Mouse (Mus musculus): ENCODE data around the gene Bglap2. TPM values are rescaled to one million over a fixed set of nuclear protein-coding genes. Genes with fewer than 3 reads are reported as not detected.
"Not testable (repeated sequence)": the region's sequence is repeated elsewhere in the genome, so short reads cannot be mapped to it uniquely, and the experiment has no call there.

Gene Bglap2
- total RNA-seq, 2 experiments from 2014 or later: not detected

DNA sequence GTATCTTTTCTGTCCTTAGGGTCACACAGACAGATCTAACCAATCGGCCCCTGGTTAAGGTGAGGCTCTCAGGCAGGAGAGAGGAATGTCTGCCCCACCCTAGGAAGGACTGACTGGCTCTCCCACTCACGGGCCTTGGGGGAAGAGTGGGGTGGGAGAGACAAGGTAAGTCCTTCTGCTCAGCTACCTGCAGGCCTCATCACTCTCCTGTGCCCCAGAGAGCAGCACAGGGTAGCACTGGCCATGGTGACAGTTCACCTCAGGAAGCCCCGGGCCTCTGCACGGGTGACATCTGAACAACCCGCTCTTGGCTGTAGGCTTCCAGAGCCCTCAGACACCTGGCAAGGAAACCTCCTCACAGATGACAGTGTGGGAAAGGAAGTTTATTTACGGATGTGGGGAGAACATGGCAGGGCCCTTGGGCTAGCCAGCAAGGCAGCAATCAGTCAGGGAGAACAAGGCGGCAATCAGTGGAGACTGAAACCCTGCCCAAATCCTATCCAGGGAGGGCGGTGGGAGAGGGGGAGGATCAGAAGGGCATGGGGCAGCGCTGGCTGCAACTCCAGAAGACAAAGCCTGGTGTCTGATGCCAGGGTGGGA is 15.4 kb upstream of the Bglap2 start:
- DNase-seq: no peak

DNA sequence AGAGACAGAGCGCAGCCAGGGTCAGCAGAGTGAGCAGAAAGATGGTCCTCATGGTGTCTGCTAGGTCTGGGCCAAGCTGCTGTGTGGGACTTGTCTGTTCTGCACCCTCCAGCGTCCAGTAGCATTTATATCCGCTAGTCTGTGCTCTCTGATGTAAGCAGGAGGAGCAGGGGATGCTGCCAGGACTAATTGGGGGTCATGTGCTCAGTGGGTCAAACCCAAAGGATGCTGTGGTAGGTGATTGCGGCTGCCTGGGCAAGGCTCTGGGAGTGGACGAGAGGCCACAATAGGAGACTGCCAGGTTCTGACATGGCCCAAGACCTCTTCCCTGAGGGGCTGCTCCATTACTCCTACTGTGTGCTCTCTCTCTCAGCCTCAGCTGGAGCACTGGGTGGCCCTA is 5.9 kb upstream of the Bglap2 start, which contains the start of gene Bglap:
Gene Bglap (minus strand): TSS at position 101 of the 400 bp plus-strand sequence.
- no peak for DNase-seq

DNA sequence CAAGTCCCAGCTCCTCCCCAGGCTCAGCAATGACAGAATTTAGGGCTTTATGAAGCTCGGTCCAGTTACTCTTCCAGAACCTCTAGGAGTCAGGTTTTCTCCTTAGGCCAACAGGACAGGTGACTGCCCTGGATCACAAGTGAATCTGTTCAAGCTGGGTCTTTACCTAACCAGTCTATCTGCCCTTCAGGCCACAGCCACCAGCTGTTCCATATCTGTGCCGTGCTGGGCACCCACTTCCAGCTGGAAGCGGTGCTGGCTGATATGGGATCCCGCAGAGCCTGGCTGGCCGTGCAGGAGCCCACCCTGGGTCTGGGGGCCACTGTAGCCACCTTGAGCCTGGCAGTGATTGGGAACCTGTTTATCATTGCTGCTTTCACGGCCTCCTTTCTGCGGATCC is 3.9 kb upstream of the Bglap2 start:
- not testable (repeated sequence) for DNase-seq

GRCm38 (mm10) chr3:88381389-88382315 is 3.2 kb upstream of the Bglap2 start:
- DNase-seq: not testable (repeated sequence)

DNA sequence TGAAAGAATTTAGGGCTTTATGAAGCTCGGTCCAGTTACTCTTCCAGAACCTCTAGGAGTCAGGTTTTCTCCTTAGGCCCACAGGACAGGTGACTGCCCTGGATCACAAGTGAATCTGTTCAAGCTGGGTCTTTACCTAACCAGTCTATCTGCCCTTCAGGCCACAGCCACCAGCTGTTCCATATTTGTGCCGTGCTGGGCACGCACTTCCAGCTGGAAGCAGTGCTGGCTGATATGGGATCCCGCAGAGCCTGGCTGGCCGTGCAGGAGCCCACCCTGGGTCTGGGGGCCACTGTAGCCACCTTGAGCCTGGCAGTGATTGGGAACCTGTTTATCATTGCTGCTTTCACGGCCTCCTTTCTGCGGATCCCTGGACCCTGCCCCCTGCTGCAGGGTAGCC is 1.9 kb downstream of the Bglap2 start:
- DNase-seq: not testable (repeated sequence)

GRCm38 (mm10) chr3:88375750-88376626 is 2.5 kb downstream of the Bglap2 start:
- not testable (repeated sequence) for DNase-seq

- not testable (repeated sequence) for DNase-seq
Observed at GRCm38 (mm10) chr3:88372643-88373042, 5.9 kb downstream of the Bglap2 start, which contains the start of gene Bglap3. TSS of gene Bglap3 (minus strand) at chr3:88372743.

DNA sequence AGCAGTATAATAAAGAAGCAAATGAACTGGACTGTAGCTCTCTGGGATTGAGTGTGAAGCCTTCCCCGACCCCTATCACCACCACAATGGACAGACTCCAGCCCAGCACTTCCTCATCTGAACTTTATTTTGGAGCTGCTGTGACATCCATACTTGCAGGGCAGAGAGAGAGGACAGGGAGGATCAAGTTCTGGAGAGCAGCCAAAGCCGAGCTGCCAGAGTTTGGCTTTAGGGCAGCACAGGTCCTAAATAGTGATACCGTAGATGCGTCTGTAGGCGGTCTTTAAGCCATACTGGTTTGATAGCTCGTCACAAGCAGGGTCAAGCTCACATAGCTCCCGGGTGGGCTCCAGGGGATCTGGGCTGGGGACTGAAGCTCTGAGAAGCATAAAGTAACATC is 10.0 kb downstream of the Bglap2 start:
- DNase-seq: not testable (repeated sequence)

- DNase-seq: not testable (repeated sequence)
Observed at GRCm38 (mm10) chr3:88367517-88367916, 11.0 kb downstream of the Bglap2 start.

DNA sequence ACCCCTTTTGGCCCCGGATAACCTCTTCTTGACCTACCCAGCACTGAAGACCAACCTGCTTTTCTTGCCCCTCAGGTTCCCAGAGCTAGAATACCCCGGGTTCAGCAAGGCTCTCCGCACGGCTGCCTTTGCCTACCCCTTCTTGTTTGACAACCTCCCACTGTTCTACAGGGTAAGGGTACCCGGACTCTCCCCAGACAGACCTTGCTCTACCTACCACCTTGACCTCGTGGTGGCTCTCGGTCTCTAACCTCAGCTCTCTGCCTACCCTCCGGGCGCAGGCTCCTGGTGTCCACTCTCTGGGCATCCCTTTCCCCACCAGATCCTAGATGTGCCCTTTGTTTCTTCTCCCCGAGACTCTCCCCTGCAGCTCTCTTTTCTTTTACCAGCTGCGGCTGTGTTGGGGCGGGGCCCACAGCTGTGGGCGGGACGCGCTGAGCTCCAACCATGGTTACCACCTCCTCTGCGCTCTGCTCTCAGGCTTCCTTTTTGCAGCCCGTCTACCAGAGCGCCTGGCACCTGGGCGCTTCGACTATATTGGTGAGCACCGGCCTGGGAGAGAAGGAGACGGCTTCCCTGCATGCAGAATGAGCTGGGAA is 11.6 kb downstream of the Bglap2 start:
- not testable (repeated sequence) for DNase-seq

DNA sequence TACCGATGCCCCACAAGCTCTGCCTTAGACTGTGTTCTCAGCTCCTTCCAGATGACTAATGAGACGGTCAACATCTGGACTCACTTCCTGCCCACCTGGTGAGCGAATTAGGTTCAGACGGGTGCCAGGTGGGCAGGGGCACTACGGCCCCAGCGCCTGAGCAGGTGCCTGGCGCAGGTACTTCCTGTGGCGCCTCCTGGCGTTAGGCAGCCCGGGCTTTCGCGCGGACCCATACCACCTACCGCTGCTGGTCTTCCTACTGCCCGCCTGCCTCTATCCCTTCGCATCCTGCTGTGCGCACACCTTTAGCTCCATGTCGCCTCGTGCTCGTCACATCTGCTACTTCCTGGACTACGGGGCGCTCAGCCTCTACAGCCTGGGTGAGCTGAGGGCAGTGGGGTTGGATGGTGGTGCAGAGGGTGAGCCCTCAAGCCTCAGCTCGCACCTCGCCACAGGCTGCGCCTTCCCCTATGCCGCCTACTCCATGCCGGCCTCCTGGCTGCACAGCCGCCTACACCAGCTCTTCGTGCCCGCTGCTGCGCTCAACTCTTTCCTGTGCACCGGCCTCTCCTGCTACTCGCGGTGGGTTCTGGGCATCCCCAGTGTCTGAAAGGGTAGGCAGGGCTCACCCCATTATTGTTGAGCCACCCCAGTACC is 12.7 kb downstream of the Bglap2 start:
- no peak for DNase-seq

GRCm38 (mm10) chr3:88364337-88364736 is 14.2 kb downstream of the Bglap2 start, which contains the start of gene Paqr6:
TSS of gene Paqr6 (plus strand) at chr3:88364584.
- DNase-seq: peak; percentile 71 to 82

DNA sequence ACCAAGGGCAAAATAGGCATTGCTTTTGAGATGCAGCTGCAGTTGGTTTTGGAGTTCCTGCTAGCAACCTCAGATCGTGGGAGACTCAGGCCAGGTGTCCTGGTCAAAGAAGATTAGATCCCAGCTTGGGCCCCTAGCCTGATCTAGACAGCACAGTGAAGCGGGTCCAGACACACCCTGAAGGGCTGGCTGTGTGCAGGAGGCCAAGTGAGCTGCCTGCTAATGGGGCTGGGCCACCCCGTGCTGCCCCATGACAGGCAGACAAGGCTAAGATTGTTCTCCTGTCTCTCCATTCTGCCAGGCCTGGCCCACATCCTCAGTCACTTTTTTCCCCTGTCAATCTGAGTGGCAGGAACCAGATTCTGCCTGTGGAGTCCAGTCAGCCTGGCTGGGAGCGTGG is 14.8 kb downstream of the Bglap2 start:
- peak; percentile 25 to 29 for DNase-seq

DNA sequence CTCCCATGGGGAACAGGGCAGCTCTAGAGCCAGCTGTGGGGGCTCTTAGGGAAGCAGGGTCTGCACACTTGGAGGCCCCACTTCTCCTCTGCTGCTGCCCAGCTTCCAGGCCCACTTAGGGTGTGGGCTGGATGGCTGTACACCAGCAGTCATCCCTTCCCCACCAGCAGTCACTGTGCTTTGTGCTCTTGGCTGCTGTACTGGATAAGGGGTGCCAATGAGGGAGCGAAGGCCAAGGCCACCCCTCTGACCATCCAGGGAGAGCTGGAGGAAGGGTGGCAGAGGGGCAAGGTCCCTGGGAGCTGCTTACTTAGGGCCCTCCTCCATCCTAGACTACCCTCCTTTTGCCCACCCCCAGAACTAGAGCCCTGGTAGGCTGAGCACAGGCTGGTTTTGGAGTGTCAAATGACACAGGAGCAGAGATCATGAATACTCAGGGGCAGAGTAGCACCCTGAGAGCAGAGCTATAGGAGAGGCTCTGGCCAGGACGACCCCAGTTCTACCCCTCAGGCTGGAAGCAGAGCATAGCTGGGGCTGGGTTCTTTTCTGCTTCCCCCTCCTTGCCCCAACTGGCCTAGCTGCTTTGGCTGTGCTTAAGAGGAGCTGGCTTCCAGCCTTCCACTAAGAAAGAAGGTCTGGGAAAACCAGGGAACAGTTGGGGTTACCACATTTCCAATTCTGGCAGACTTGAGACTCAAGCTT is 16.7 kb downstream of the Bglap2 start:
- DNase-seq: no peak

DNA sequence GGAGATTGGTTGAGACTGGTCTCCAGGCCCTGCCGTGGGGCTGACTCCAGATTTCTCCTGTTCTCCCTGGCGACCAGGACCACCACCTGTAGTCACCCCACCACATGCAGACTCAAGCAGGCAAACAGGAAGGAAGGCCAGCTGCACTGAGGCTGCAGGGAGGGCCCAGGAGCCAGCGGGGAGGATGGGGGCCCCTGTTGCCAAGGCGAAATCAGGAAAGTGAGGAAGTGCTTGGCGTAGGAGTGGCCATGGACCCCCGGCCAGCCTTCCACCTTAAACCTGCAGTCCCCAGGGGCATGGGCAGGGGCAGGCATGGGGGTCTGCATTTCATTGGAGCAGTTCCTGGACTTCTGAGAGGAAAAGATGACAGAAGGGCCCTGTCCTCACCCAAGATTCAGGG is 17.4 kb downstream of the Bglap2 start:
- DNase-seq: no peak

- DNase-seq: no peak
Observed at GRCm38 (mm10) chr3:88359989-88360388, 18.5 kb downstream of the Bglap2 start.

DNA sequence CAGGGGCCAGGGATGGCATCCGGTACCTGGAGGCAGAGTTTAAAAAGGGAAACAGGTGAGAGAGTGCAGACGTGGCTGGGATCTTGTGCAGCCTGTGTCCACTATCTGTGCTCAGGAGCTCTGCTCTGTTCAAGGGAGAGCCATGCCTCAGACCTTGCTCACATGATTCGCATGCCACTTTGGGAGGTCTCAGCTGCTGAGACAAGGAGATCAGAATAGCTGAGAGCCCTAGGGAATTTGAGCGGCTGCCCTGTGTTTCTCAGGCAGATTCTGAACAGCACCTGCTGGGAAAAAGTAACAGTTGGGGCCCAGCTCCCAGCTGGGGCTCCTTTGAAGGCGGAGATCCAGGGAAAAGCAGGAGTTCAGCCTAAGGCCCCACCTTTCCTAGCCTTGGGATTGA is 18.9 kb downstream of the Bglap2 start:
- DNase-seq: no peak

DNA sequence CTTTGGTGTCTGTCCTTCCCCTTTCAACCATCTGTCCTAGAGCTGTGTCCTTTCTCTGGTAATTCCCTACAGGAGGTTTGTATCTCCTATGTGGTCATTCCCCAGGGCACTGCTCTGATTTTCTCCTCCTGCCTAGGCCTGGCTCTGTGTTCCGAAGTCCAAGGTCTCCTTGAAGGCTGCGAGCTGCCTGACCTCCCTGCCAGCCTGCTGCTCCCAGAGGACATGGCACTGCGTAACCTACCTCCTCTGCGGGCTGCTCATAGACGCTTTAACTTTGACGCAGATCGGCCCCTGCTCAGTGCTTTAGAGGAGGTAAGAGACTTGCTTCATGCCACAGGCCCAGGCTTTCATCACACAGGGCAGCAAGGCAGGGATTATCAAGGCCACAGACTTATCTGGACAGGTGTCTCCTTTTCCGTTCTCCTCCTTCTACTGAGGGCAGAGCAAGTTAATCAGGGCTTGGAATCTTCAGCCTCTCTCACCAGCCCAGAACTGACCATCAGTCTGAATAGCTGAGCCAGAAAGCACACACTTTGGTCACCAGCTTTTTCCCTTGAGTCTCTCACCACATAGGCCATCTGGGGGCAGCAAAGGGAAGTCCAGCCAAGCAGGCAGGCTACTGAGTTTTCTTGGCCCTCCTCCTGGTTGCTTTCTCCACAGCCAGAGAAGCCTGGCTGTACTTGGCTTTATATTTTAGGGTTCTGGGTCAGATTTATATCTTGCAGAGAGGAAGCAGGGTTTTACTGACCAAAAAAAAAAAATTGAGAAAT is 23.9 kb downstream of the Bglap2 start:
- DNase-seq: no peak

DNA sequence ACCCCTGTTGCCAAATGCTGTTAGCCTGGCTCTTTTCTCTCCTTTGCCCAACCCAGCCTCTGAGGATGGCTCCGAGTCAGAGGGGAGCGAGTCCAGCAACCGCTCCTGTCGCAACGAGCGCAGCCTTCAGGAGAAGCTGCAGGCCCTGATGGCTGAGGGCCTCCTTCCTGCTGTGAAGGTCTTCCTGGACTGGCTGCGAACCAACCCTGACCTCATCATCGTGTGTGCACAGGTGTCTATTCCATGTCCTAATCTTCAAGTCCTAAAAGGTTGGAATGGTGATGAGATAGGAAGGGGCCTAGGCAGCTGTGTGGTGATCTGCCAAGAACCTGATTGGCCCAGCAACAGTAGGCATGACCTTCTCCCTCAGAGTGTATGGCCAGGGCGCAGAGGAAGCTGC is 25.6 kb downstream of the Bglap2 start:
- no peak for DNase-seq

- no peak for DNase-seq
Observed at GRCm38 (mm10) chr3:88350732-88351131, 27.8 kb downstream of the Bglap2 start.
